Mouse (Mus musculus) right cerebral cortex, postnatal 4 days (tissue): ENCODE results near the gene Rap1b.
"Not testable (repeated sequence)": the region's sequence is repeated elsewhere in the genome, so short reads cannot be mapped to it uniquely, and the experiment has no call there.

Experiments used
- DNase-seq: peaks from one replicate; pipeline ENCODE4 v3.0.0-alpha.2; 2022

Rap1b gene

GRCm38 (mm10) chr10:117845597-117846259, at the start of gene Rap1b:
Rap1b (minus strand) TSS chr10:117846035.
- DNase-seq, result peak; percentile 96

GRCm38 (mm10) chr10:117895186-117895585, 49.4 kb upstream of the Rap1b start:
- no peak for DNase-seq

- DNase-seq, result no peak
Measured at GRCm38 (mm10) chr10:117894114-117895035, 48.5 kb upstream of the Rap1b start.

GRCm38 (mm10) chr10:117893128-117893527, 47.3 kb upstream of the Rap1b start:
- not testable (repeated sequence) for DNase-seq

GRCm38 (mm10) chr10:117891327-117891726, 45.5 kb upstream of the Rap1b start:
- no peak for DNase-seq

GRCm38 (mm10) chr10:117888822-117889221, 43.0 kb upstream of the Rap1b start:
- no peak for DNase-seq

- DNase-seq, result no peak
Measured at GRCm38 (mm10) chr10:117885358-117885757, 39.5 kb upstream of the Rap1b start.

- no peak for DNase-seq
Measured at GRCm38 (mm10) chr10:117884760-117885159, 38.9 kb upstream of the Rap1b start.

- no peak for DNase-seq
Measured at GRCm38 (mm10) chr10:117883438-117883837, 37.6 kb upstream of the Rap1b start.

- no peak for DNase-seq
Measured at GRCm38 (mm10) chr10:117878628-117879027, 32.8 kb upstream of the Rap1b start.

GRCm38 (mm10) chr10:117876801-117877200, 31.0 kb upstream of the Rap1b start:
- no peak for DNase-seq

- no peak for DNase-seq
Measured at GRCm38 (mm10) chr10:117876400-117876799, 30.6 kb upstream of the Rap1b start.

GRCm38 (mm10) chr10:117874936-117875335, 29.1 kb upstream of the Rap1b start:
- DNase-seq, result peak; percentile 12

GRCm38 (mm10) chr10:117873952-117874351, 28.1 kb upstream of the Rap1b start:
- DNase-seq, result no peak

GRCm38 (mm10) chr10:117872468-117872867, 26.6 kb upstream of the Rap1b start:
- no peak for DNase-seq

GRCm38 (mm10) chr10:117867301-117867700, 21.5 kb upstream of the Rap1b start:
- no peak for DNase-seq

GRCm38 (mm10) chr10:117866641-117867040, 20.8 kb upstream of the Rap1b start:
- DNase-seq, result no peak

GRCm38 (mm10) chr10:117864695-117865094, 18.9 kb upstream of the Rap1b start:
- no peak for DNase-seq

GRCm38 (mm10) chr10:117864251-117864650, 18.4 kb upstream of the Rap1b start:
- no peak for DNase-seq

GRCm38 (mm10) chr10:117862014-117862580, 16.3 kb upstream of the Rap1b start:
- DNase-seq, result no peak

- no peak for DNase-seq
Measured at GRCm38 (mm10) chr10:117860958-117861357, 15.1 kb upstream of the Rap1b start.

- DNase-seq, result no peak
Measured at GRCm38 (mm10) chr10:117860361-117860760, 14.5 kb upstream of the Rap1b start.

GRCm38 (mm10) chr10:117859800-117860199, 14.0 kb upstream of the Rap1b start:
- no peak for DNase-seq

- DNase-seq, result no peak
Measured at GRCm38 (mm10) chr10:117858241-117858640, 12.4 kb upstream of the Rap1b start.
